Mouse (Mus musculus) liver, embryonic 16.5 days (tissue): ENCODE measurements around the gene Elovl6. TPM values are rescaled to one million over a fixed set of nuclear protein-coding genes. Genes with fewer than 3 reads are reported as not detected.

Experiments used
- ATAC-seq: fragments of 200-750 bp; cut with Nextera tagmentation; 2 replicates; pipeline ENCODE4 v1.8.0; 2017; ENCODE audit warnings: low read depth, mild to moderate bottlenecking, moderate number of reproducible peaks, moderate library complexity
- H3K27ac ChIP-seq: fragments of 300-500 bp; sonication (generic); 2 replicates; pipeline ENCODE4 v1.5.1; 2014; ENCODE audit warnings: mild to moderate bottlenecking, low read length
- H3K27me3 ChIP-seq: fragments of 300-500 bp; sonication (generic); 2 replicates; pipeline ENCODE4 v1.6.1; 2014; ENCODE audit warnings: low read depth, low read length, mixed read lengths; ENCODE audit not compliant: control insufficient read depth, insufficient read depth
- H3K36me3 ChIP-seq: fragments of 300-500 bp; sonication (generic); 2 replicates; pipeline ENCODE4 v1.6.1; 2014; ENCODE audit warnings: mild to moderate bottlenecking; ENCODE audit not compliant: control insufficient read depth, insufficient read depth
- H3K4me1 ChIP-seq: fragments of 300-500 bp; sonication (generic); 2 replicates; pipeline ENCODE4 v1.6.1; 2014; ENCODE audit warnings: low read depth, low read length, mixed read lengths; ENCODE audit not compliant: control insufficient read depth
- H3K4me2 ChIP-seq: fragments of 300-500 bp; sonication (generic); 2 replicates; pipeline ENCODE4 v1.6.1; 2014; ENCODE audit warnings: low read depth, low read length, mixed read lengths
- H3K4me3 ChIP-seq: fragments of 300-500 bp; sonication (generic); 2 replicates; pipeline ENCODE4 v1.5.1; 2014; ENCODE audit warnings: low read depth, mild to moderate bottlenecking, low read length
- H3K9ac ChIP-seq: fragments of 300-500 bp; sonication (generic); 2 replicates; pipeline ENCODE4 v1.6.1; 2014; ENCODE audit warnings: low read depth, low read length
- H3K9me3 ChIP-seq: fragments of 300-500 bp; sonication (generic); replicated peaks from 2 replicates; pipeline ENCODE4 v1.6.1; 2016; ENCODE audit warnings: low read length; ENCODE audit not compliant: control insufficient read depth
- WGBS: fragments of 180-500 bp; shearing (Covaris S2); extraction: QIAGEN DNeasy Blood & Tissue Kit; methylation state at CpG from one replicate; pipeline ENCODE4 v1.1.7; 2014; ENCODE audit not compliant: insufficient replicate concordance; 5-methylcytosine and 5-hydroxymethylcytosine counted together
- polyA plus RNA-seq: library from polyadenylated mRNA; unstranded; fragments of >200 nt; fragmentation: Nextera tagmentation; extraction: Ambion mirVana; gene quantifications from 2 replicates; pipeline ENCODE4 v1.2.1, GENCODE M21; 2015

Elovl6 gene
- polyA plus RNA-seq, 1 experiment from 2014 or later = 15.0 TPM

DNA sequence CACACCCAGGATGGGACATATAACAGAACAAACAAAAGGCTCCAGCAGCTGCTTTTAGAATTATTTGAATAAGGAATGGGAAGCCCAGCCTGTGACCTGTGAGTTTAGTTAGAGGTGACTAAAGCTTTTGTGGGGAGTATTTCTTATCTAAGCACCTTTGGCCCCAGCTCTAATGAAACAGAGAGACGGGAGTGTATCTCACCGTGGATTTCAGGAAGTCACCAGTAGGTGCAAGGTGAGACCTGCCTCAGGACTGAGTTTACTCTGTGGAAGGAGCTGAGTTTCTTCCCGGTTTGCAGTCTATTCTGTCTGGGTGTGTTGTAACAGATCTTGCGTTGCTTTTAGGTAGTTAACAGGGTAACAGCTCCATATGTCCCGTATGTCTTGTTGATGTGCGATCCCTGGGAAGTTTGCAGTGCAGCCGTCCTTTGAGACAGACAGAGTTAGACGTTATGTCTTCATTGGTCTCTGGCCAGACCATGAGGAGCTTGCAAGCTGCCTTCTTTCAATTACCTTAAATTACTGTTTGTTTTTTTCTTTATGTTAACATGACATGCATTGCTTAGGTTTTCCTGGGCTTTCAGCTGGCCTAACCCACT is 15.8 kb downstream of the Elovl6 start:
- H3K9me3 ChIP-seq = no peaks in the 10 kb centered on the region

GRCm38 (mm10) chr3:129548760-129549159 is 16.6 kb downstream of the Elovl6 start:
- Histone ChIP-seq H3K9me3 (no peaks in the 10 kb centered on the region), H3K27ac (no peak overlapping the region), H3K4me1 (peaks cover 16% of the 10 kb centered on the region)

More for the DNA sequence above, 15.8 kb downstream of the Elovl6 start:
- no peaks in the 10 kb centered on the region for H3K27me3 ChIP-seq
- 0 out of 2 replicates have a peak overlapping the region, but pooled peaks have one; percentile 18 for H3K27ac ChIP-seq
- H3K9ac ChIP-seq = no peak overlapping the region
- 63% methylated on average over 8 of the region's 8 CpGs for WGBS
- peak; percentile 51 for ATAC-seq
- H3K4me1 ChIP-seq = peaks cover 10% of the 10 kb centered on the region
- H3K4me2 ChIP-seq = peak overlapping the region; percentile 2; the same call in 1 of the 2 replicates
- no peak overlapping the region for H3K4me3 ChIP-seq
- peaks cover 3% of the 10 kb centered on the region; the same call in 1 of the 2 replicates for H3K36me3 ChIP-seq

DNA sequence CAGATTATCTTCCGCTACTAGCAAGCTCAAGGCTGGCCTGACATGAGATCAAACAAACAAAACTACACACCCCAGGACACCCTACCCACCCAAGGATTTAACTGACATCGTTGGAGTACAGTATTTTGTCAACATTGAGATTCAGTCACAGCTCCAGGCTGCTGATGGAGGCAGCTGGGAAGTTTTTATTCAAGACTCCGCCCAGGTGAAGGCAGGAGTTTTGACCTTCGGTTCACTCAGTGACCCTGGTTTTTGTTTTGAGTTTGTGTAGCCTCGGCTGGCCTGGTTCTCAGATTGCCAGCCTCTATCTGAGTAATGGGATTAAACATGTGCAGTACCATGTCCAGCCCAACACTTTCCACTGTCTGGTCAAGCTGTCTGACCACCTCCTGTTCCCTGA is 17.4 kb downstream of the Elovl6 start:
- Histone ChIP-seq H3K9ac (no peak overlapping the region), H3K36me3 (no peaks in the 10 kb centered on the region), H3K4me3 (no peak overlapping the region), H3K4me2 (no peak overlapping the region), H3K9me3 (no peaks in the 10 kb centered on the region), H3K27me3 (no peaks in the 10 kb centered on the region), H3K27ac (peak overlapping the region; percentile 33; the same call in 1 of the 2 replicates), H3K4me1 (peaks cover 22% of the 10 kb centered on the region)
- ATAC-seq = peak; percentile 14; the same call in 1 of the 2 replicates
- 54% methylated on average over 5 of the region's 5 CpGs for WGBS

More at GRCm38 (mm10) chr3:129548760-129549159, 16.6 kb downstream of the Elovl6 start:
- WGBS = 65% methylated on average over 8 of the region's 8 CpGs
- Histone ChIP-seq H3K4me2 (no peak overlapping the region), H3K4me3 (no peak overlapping the region), H3K36me3 (no peaks in the 10 kb centered on the region), H3K27me3 (no peaks in the 10 kb centered on the region), H3K9ac (no peak overlapping the region)
- no peak for ATAC-seq

DNA sequence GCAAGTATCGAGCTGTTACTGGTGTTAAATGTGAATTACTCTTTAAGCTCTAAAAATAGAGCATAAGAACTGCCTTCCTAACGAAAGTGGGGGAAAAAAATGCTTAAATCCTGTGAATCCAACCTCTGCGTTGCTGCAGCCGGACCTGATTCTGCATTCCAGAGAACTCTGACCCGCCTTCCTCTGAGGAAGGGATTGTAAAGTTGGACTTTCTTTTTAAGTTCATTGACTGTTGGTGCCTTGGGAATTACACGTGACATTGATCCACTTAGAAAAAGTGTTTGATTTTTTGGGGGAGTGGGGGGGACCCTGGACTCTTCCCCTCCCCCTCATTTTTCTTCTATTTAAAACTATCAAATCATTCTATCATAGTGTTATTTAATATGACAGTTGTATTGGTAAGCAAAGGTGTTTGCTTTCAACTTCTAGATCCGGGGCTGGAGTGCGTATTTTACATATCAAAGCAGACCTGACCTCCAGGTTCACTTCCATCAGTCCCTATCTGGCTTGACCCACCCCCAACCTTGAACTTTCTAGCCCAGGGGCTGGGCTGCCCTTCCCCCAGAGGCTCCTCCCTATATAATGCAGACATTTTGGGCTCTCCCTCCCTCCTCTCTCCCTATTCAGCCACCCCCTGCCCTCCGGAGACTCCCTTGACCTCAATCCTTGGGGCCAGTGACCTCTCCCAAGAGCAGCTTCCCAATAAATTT is 19.6 kb downstream of the Elovl6 start:
- Histone ChIP-seq H3K36me3 (no peaks in the 10 kb centered on the region), H3K27ac (no peak overlapping the region; the same call in 1 of the 2 replicates), H3K9ac (no peak overlapping the region), H3K4me1 (peaks cover 22% of the 10 kb centered on the region), H3K9me3 (no peaks in the 10 kb centered on the region), H3K27me3 (no peaks in the 10 kb centered on the region), H3K4me2 (no peak overlapping the region), H3K4me3 (no peak overlapping the region)
- ATAC-seq = no peak
- WGBS = 59% methylated on average over 9 of the region's 9 CpGs

DNA sequence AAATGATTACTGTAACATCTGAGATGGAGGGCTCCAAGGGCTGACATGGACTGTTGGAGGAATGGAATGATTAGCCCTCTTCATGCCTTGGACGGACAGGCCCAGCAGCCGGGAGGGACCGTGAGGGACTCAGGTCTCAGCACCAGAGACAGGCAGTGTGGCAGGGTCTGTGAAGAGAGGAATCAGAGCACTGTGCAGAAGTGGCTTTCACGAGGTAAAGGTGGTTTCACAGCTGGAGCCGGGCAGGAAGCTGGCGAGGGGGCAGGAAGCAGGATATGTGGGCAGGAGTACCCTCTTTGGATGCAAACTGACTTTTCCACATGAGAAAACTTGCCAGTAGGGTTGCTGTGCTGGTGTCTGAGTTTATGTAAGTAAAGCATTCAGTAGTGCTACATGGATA is 20.2 kb downstream of the Elovl6 start:
- Histone ChIP-seq H3K9me3 (no peaks in the 10 kb centered on the region), H3K36me3 (no peaks in the 10 kb centered on the region), H3K4me3 (no peak overlapping the region), H3K27ac (no peak overlapping the region; the same call in 1 of the 2 replicates), H3K4me1 (peaks cover 28% of the 10 kb centered on the region), H3K9ac (no peak overlapping the region), H3K4me2 (no peak overlapping the region), H3K27me3 (no peaks in the 10 kb centered on the region)
- ATAC-seq = no peak
- WGBS = 44% methylated on average over 6 of the region's 6 CpGs

DNA sequence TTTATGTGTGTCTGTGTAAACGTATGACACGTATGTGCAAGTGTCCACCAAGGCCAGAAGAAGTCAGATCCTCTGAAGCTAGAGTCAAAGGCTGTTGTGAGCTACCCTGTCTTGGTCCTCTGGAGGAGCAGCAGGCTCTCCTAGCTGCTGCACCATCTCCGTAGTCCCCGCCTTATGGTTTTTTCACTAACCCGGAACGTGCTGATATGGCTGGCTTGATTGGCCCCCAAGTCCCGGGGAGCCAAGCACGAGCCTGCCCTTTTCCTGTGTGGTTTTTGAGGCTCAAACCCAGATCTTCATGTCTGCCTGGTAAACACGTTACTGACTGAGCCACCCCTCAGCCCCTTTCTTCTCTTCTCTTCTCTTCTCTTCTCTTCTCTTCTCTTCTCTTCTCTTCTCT is 21.0 kb downstream of the Elovl6 start:
- Histone ChIP-seq H3K9me3 (no peaks in the 10 kb centered on the region), H3K9ac (no peak overlapping the region; the same call in 1 of the 2 replicates), H3K4me1 (peaks cover 36% of the 10 kb centered on the region), H3K27ac (peak overlapping the region; percentile 24; the same call in 1 of the 2 replicates), H3K4me2 (peak overlapping the region; percentile 46), H3K4me3 (no peak overlapping the region), H3K36me3 (no peaks in the 10 kb centered on the region), H3K27me3 (no peaks in the 10 kb centered on the region)
- WGBS = 11% methylated on average over 9 of the region's 9 CpGs
- ATAC-seq = peak; percentile 46

DNA sequence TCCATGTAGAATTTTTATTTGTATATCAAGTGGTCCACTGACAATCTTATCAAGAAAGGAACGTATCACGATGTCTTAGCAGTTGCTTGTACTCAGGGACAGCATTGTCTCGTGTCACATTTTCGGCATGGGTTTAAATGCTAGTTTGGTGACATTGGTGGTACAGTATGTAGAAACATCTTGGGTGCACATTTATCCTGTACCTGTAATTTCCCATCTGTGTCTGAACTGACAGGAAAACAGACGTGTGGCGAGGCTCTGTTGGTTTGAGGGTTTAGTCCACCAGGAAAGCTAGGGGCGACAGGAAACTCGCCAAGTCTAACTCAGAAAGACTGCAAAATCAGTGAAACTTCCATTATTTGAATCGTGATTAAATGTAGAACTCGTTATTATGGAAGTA is 21.5 kb downstream of the Elovl6 start:
- H3K27ac ChIP-seq = peak overlapping the region; percentile 50; the same call in 1 of the 2 replicates
- peaks cover 37% of the 10 kb centered on the region for H3K4me1 ChIP-seq
- no peaks in the 10 kb centered on the region for H3K9me3 ChIP-seq
- 30% methylated on average over 10 of the region's 10 CpGs for WGBS
- H3K9ac ChIP-seq = no peak overlapping the region
- peak overlapping the region; percentile 13; the same call in 1 of the 2 replicates for H3K4me3 ChIP-seq
- peak overlapping the region; percentile 46 for H3K4me2 ChIP-seq
- no peak for ATAC-seq
- H3K27me3 ChIP-seq = no peaks in the 10 kb centered on the region
- H3K36me3 ChIP-seq = no peaks in the 10 kb centered on the region

- WGBS = 73% methylated on average over 4 of the region's 4 CpGs
- peak; percentile 88 for ATAC-seq
- no peak overlapping the region for H3K4me2 ChIP-seq
- no peak overlapping the region for H3K4me3 ChIP-seq
- peak overlapping the region; percentile 63 for H3K27ac ChIP-seq
- no peaks in the 10 kb centered on the region for H3K27me3 ChIP-seq
- no peaks in the 10 kb centered on the region for H3K9me3 ChIP-seq
- peaks cover 37% of the 10 kb centered on the region for H3K4me1 ChIP-seq
- no peak overlapping the region for H3K9ac ChIP-seq
- no peaks in the 10 kb centered on the region for H3K36me3 ChIP-seq
These were observed 22.3 kb downstream of the Elovl6 start for GRCm38 (mm10) chr3:129554436-129554835.

GRCm38 (mm10) chr3:129557048-129557447 is 24.9 kb downstream of the Elovl6 start:
- no peak overlapping the region for H3K27ac ChIP-seq
- H3K9me3 ChIP-seq = no peaks in the 10 kb centered on the region
- H3K4me1 ChIP-seq = peaks cover 33% of the 10 kb centered on the region
- no peak for ATAC-seq
- H3K4me2 ChIP-seq = no peak overlapping the region
- H3K4me3 ChIP-seq = no peak overlapping the region
- H3K36me3 ChIP-seq = no peaks in the 10 kb centered on the region
- 70% methylated on average over 9 of the region's 9 CpGs for WGBS
- no peaks in the 10 kb centered on the region for H3K27me3 ChIP-seq
- H3K9ac ChIP-seq = no peak overlapping the region
